Mouse (Mus musculus) ovary, postnatal 36 days (tissue): ENCODE measurements at regions not wholly inside any gene's neighbourhood (a gene's known extent, or its start where the extent isn't known, plus 50 kb on each side); places are given as distances from the start of the nearest gene placed in this dataset.

Experiments
- DNase-seq: peaks from one replicate; pipeline ENCODE4 v3.0.0; 2022; ENCODE audit warnings: low spot score, mixed read lengths

DNA sequence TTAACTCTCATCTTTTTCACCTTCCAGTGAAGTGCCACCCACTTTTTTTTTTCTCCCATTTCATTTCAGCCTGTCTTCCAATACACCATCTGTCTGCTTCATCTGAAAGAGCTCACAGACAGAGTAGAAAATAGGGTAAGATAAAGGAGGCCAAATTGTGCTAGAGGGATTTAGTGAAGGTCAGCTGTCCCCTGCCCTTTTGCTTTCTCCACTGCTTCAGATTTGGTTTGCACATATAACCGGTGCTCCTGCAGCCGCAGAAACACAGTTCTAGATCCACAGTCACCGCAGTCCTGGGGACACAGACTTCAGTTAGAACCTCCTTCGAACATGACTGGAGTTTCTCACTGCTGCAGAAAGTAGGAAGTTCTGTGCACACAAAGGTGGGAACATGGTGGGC lies 126.4 kb upstream of the Cnr1 start:
- DNase-seq, result no peak

DNA sequence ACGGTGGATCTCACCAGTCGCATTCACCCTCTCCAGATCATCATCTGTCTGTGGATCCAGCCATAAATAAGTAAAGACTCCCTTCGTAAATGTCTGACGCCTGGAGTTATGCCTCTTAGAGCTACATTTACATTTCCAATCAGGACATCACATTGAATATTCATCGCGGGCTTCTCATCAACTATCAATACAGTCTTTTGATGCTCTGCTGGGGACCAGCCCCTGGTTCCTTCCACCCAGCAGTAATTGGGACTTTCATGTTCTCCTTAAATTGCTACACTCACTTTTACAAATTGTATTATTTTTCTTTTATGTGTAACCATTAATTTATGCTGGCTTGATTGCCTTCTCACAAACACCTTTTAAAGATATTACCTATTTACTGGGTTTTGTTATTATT lies 125.7 kb upstream of the Cnr1 start:
- DNase-seq, result no peak

DNA sequence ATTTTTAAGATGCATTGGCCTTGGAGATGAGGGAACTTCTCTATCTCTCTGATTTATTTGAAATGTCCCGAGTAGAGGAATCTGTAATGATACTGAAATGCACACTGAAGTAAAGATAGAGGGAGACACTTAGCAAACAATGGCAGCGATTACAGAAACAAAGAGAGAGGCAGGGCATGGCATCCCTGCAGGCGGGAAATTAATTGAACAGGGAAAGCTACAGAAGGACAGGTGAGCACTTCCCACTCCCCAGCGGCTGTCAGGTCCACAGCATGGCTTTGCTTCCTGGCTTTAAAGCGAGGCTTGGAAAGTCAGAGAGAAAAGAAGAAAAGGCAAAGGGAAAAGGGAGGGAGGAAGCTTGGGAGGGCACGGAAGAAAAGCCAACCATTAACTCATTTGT lies 125.3 kb upstream of the Cnr1 start:
- DNase-seq, result no peak

DNA sequence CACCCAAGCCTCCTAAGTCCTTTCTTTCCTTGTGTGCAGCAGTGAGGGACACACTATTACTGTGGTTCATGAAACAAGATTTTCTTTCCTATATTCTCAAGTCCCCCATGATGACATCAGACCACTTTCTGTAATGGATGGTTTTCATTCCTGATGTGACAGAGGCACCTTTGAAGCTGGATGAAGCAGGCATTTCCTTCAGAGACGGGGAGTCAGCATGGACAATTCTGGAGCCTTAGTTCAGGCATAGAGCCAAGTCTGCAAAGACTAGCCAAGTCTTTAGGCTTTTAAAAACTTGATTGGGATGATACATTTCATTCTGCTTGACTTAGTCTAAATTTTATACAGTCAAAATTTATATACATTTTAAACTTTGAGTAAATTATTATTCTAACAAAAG lies 124.6 kb upstream of the Cnr1 start:
- DNase-seq, result no peak

DNA sequence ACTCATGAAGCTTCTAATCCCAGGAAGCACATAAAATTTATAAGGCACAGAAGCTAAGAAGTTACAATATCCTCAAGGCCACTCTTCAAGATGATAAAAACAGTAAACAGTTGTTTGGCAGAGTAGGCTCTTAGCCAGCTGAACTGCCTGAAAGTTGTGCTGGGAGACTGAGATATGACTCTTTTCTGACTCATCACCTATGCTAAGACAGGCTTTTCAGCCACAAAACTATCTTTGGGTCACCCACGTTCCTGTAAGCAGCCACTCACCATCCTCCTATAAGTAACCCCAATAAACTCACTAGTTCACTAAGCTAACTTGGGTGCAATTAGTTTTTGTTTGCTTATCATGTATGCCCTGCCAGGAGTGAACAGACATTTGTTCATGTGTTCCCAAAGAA lies 112.1 kb upstream of the Cnr1 start:
- no peak for DNase-seq

DNA sequence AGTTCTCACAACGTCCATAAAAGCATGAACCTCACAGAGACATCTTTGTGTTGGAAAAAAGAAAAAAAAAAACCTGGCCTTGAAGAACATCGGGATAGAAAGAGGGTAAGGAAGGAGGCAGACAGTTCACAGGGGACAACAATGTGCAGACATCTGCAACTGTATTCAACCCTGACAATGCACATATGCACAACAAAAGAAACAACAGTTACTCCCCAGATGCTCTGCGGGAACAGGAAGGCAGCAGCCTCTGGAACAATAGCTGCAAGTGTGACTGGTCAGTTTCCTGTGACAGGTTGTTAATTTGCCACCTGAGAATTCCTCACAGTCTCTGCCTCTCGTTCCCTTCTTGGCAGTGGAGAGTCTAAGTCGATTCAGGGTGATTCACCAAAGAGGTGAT lies 100.5 kb upstream of the Cnr1 start:
- no peak for DNase-seq

DNA sequence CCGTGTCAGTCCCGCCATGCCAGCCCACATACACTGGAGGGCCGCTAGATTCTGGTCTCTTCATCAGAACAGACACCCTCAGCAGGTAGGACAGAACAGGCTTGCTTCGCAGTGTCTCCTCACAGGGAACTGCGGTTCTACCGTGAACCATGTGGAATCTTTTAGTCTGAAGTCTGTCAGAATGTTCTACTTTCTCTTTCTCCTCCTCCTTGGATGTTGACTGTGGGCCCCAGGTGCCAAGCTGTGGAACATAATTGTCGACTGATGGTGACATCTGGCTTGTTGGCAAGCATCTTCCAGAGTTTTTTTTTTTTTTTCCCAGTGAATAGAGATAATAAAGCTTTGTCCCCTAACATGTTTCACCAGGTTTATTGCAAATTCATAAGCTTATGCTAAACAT lies 91.3 kb upstream of the Cnr1 start:
- DNase-seq, result no peak

DNA sequence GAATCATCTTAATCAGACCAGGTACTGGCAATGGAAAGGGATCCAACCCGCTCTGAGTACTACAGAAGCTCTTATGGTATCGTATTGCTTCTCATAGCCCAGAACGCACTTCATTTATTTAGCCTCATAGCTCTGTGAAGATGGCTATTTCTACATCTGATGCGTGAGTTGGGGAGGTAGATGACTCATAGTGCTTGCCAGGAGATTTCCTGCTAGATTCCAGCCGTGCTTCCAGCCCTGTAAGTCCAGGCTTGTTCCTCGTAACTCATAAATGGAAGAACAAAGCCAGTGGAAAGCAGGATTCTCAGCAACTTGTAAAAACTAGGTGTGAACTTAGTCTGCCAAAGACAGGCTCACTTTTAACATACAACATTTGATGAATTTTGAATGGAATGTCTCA lies 86.0 kb upstream of the Cnr1 start:
- no peak for DNase-seq

DNA sequence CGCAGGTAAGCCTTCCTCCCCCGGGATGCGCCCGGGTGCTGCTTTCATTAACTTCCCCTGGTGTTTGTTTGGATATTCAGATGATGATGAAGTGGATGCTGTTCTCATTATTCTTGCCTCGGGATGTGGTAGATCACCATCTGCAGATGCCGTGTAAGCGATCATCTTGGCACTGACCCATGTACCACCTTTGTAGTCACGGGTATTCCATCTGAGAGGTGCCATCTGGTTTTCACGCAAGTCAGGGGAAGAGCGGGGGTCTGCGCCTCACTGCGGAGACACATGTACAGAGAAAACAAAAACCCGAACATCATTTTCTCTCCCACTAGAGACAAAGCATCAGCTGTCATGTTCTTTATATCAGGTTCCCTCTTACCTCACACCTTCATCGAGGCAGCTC lies 84.3 kb upstream of the Cnr1 start:
- no peak for DNase-seq

DNA sequence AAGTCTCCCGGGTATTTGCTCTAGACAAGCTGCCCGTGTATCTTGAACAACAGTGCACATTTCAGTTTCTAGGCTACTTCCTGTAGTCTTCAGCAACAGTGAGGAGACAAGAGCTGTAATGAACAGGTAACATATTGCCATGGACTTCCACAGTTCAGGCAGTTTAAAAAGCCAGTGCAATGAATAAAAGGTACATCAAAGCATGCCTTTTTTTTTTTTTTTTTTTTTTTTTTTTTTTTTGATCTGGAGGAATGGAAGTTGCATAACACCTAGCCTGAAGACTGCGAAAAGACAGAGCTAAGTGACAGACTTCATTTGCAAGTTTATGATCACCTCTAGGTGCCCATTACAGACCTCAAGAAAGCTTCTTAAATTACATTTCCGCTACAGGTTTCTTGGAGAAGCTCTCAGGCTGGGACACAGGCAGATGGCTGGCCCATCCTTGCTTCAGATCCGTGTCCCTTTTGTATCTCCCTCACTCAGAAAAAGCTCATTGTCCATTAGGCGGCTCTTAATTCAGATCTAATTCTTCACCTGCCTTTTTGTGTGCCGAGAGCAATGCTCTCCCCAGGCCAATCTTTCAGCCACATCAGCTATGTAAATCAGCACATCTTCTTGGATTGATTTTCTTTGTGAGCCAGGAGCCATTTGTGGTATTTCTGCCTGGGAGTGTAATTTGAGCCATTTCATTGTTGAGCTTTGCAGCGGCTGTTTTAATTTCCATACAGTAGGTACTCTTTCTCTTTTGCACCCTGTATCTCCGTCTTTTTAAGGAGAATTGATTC lies 78.6 kb upstream of the Cnr1 start:
- DNase-seq, result no peak

DNA sequence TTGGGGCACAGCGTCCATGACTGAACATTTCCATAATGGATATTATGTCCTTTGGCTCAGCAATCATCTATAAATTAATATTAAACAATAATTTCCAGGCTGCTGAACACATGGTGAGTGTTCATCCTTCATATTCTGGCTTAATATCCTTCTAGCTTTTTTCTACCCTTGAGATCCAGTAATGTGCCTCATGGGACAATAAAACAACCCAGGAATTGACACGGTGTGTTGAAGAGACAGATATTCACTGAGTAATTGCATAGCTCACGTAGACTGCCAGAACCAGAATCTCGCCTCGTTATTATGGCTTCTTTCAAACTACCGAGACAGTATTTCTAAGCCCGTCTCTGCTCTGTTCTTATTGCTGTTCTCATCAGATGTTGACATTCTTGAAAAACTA lies 74.1 kb upstream of the Cnr1 start:
- DNase-seq, result no peak

DNA sequence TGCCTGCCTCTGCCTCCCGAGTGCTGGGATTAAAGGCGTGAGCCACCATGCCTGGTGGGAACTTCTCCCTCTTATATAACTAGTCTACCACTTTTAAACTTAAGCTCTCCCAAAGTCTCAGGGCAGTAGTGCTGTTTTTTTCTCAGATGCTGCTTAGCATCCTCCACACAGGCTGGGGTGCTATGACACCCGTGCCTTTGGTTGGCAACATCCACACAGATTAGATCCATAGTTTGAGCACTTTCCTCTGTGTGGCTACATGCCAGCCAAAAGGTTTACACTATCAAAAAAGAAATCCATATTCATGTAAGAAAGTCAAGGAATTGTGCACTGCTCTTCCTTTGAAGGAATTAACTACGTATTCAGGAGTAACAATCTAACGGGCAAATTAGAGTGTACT lies 72.1 kb upstream of the Cnr1 start:
- no peak for DNase-seq

DNA sequence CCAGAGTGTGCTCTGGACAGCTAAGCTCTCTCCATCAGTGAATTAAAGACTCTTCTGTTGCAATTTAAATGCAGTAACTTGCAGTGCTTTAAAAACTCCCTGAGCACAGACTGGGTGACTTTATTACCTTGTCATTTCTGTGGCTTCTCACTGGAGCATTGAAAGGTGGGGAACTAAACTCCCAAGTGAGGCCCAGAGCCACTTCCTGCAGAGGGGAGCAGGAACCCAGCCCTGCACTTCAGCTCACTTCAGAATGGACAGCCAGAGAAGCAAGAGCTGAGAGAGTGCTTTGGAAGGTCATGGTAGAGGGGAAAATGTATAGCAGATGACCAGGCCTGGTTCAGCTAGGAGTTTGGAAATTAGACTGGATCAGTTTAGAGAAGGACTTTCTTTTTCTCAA lies 69.3 kb upstream of the Cnr1 start:
- DNase-seq, result no peak

DNA sequence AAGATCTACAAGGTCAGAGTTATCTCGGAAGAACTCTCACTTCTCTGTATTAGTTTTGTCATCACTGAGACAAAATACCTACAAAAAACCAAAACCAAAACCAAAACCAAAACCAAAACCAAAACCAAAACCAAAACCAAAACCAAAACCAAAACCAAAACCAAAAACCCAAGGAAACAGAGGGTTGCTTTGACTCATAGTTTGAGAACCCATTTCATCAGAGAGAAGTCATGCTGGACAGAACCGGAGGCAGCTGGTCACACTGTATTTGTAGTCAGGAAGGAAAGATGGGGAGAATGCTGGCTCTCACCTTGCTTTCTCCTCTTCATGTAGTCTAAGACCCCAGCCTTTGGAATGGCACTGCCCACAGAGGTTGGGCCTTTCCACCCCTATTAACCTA lies 57.3 kb upstream of the Cnr1 start:
- no peak for DNase-seq

DNA sequence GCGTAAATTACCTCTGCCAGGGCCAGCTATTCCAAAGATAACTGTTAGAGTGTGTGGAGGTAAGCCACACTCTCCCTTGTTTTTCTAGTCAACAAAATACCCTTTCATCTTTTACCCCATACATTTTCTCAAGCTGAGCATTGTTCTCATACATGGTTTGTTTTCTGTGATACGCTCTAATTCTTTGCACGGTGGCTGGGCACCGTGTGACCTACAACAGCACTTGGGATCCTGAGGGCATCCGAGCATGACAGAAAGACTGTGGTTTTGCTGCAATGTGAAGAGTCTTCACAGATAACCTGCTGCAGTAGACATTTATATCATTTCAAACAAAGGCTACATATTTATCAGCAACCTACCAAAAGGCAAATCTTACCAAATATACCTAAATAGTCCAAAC lies 55.1 kb upstream of the Cnr1 start:
- no peak for DNase-seq
